Mouse (Mus musculus) induced T-regulatory cell, adult 2 months (primary cell): ENCODE data around the gene Sult6b2.
A peak's percentile ranks its signal among the peaks of the same experiment; 100 is the strongest.

ENCODE experiments used
- DNase-seq: peaks from one replicate; pipeline ENCODE4 v3.0.0-alpha.2; 2012; ENCODE audit warnings: low read depth

Sult6b2 gene

GRCm38 (mm10) chr6:142804402-142804801 lies at the start of gene Sult6b2:
Gene Sult6b2 (minus strand): TSS chr6:142804502.
- no peak for DNase-seq

- DNase-seq, result no peak
These were observed 48.4 kb upstream of the Sult6b2 start for GRCm38 (mm10) chr6:142852419-142853377.

GRCm38 (mm10) chr6:142850436-142850835 lies 46.1 kb upstream of the Sult6b2 start:
- DNase-seq, result no peak

DNA sequence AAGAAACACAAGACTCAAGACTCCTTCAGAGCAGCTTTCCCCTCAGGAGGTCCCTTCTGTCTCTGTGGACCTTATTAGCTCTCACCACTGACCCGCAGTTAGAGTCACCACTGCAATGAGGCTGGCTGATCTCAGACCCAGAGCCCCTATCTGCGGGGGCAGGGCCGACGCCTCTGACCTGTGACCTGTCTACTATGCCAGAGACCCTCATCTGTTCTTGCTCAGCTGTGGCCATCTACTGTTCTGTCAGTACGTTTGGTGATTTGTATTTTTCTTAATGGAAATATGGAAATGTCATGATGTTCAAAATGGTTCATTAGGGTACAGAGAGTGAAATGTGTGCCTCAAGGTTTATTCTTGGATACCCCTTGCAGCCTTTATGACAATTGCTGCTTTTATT lies 45.0 kb upstream of the Sult6b2 start:
- no peak for DNase-seq

DNA sequence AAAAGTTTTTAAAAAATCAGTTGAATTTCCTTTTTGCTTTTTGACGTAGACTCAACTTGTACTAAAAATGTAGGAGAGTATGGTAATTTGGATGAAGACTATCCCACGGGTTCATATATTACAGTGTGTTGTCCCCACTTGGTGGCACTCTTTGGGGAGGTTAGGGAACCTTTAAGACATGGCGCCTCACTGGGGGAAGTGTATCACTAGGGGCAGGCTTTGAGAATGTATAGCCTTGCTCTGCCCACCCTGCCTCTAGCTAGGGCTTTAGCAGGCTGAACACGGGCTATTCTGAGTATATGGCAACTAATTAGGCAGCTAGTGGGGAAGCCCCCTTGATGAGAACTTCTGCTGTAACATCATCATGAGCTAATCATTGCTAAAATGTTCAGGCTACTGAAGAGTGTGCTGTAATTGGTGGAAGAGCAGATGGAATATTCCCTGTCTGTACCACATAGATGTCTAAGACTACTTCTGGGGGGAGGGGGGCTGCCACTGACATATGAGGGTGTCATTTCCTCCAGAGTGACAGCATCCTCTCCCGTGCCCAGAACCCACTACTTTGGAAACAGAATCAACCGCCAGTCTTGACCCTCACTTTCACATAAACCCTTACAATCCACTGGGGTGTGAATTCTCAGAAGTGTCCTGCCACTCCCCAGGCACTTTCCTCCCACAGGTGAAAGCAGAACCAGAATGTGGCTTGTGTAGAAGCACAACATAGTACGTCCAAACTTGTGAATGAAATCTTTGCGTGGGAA lies 43.8 kb upstream of the Sult6b2 start:
- DNase-seq, result no peak

GRCm38 (mm10) chr6:142846855-142847254 lies 42.6 kb upstream of the Sult6b2 start:
- DNase-seq, result no peak

GRCm38 (mm10) chr6:142845066-142845465 lies 40.8 kb upstream of the Sult6b2 start:
- no peak for DNase-seq

DNA sequence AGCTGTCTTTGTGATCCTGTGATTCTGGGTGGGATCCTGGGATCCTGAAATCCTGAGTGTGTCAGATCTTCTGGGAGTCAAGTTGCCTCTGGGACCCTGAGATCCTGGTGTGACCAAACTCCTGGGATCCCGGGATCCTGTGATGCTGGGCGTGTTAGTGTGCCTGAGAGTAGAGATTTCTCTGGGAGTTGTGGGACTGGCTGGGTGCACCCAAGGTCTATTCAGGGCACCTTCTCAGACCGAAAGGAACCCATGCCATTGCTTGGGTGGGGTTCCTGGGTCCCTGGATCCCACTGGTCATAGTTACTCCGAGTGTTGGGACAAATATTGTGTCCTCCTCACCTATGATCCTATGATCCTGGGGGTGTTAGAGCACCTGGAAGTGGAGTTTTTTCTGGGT lies 39.8 kb upstream of the Sult6b2 start:
- DNase-seq, result no peak

DNA sequence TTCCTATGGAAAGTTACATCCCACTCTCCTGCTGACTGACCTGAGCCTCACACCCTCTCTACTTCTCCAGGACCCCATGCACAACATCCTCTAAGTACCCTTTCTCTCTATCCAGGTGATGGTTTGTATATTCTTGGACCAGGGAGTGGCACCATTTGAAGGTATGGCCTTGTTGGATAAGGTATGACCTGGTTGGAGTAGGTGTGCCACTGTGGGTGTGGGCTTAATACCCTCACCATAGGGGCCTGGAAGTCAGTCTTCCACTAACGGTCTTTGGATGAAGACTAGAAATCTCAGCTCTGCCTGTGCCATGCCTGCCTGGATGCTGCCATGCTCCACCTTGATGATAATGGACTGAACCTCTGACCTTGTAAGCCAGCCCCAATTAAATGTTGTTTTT lies 34.2 kb upstream of the Sult6b2 start:
- DNase-seq, result no peak

GRCm38 (mm10) chr6:142837326-142837725 lies 33.0 kb upstream of the Sult6b2 start:
- no peak for DNase-seq

GRCm38 (mm10) chr6:142835726-142836125 lies 31.4 kb upstream of the Sult6b2 start:
- DNase-seq, result no peak

DNA sequence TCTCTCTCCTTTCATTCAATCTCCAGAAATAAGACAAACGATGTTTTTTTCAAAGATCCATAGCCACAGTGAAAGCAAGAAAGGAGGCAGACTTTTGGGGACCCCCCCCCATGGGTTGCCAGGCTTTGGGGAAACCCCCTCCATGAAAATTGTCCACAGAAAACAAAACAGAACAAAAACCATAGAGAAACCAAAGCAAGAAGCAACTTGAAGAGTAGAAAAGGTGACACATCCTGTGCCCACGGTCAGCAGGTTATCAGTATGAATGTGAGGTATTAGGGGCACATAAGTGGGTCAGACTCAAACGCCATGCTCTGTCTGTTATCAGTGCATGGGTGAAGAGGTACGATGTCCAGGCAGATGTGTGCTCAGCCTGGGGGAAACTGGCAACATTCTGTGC lies 30.6 kb upstream of the Sult6b2 start:
- peak; percentile 50 for DNase-seq

GRCm38 (mm10) chr6:142831706-142832105 lies 27.4 kb upstream of the Sult6b2 start:
- DNase-seq, result no peak

DNA sequence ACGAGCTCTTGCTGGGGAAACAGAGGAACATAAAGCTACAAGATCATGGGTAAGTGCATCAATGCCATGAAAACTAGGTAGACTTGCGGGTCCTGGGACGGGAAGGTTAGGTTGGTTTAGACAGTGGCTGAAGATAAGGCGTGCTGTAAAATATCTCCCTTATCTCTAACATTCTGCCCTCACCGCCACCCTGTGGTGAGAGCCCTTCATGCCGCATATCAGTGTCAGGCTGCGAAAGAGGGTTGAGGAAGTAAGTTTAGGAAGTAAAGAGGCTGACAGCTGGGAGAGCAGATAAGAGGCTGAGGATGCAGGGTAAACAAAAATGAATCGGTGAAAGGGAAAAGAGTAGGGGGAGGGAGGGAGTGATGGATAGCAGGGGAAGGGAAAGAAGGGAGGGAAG lies 26.9 kb upstream of the Sult6b2 start:
- peak; percentile 56 for DNase-seq

GRCm38 (mm10) chr6:142830221-142830620 lies 25.9 kb upstream of the Sult6b2 start:
- no peak for DNase-seq

- DNase-seq, result peak; percentile 29
These were observed 21.1 kb upstream of the Sult6b2 start for GRCm38 (mm10) chr6:142825449-142825848.

- peak; percentile 43 for DNase-seq
These were observed 18.9 kb upstream of the Sult6b2 start for GRCm38 (mm10) chr6:142823008-142823787.

GRCm38 (mm10) chr6:142818306-142818705 lies 14.0 kb upstream of the Sult6b2 start:
- DNase-seq, result no peak

DNA sequence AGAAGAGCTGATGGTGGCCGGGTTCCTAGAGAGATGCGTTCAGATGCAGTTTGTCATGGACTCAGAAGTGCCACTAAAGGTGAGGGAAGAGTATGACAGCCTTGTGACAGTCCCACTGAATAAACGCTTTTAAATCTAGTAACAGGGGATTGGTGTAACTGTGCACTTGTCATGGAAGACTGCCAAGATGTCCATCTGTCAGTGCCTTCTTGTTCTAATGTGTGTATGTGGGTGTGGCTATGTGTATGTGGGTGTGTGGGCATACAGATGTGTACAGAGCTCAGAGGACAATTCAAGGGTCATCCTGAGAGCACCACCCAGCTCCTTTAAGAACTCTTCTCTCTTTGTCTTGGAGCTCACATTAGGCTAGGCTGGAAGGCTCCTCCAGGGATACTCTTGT lies 11.2 kb upstream of the Sult6b2 start:
- DNase-seq, result peak; percentile 25

- DNase-seq, result peak; percentile 95
These were observed 10.2 kb upstream of the Sult6b2 start for GRCm38 (mm10) chr6:142814495-142814921.

DNA sequence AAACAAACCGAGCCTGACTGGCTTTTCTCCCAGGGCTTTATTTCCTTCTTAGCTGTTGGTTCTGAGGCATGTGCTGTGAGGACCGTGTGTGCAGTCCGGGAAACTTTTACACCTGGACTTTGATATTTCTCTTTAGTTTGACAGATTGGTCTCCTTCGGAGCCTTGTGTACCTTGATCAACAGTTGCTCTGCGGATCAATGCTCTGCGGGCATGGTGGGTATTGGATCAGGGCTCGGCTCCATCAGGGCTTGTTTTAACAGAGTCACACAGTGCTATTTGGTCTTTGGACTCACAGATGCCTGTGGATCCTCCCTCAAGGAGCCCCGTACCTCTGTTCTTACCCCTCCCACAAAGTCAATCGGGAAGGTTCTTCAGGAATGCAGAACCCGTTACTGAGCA lies 9.7 kb upstream of the Sult6b2 start:
- peak; percentile 12 for DNase-seq

DNA sequence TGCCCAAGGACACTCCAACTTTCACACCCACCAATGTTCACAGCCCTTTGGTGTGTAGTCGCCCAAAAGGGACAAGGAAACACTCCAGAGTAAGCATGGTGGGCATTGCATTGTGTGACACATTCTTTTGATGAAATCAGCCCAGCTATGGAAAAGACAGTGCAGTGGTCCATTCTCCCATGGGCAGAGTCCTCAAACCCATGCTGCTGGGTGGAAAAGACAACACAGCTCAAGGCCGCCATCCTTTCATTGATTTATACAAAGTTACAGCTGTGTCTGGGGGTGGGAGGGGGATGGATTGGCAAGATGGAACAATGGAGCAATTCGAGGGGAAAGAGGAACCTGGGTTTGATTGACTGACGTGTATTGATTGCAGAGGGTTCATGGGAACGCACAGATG lies 8.7 kb upstream of the Sult6b2 start:
- DNase-seq, result no peak
